Mouse (Mus musculus): Measurements from ENCODE around the gene Fam117b. TPM values are rescaled to one million over a fixed set of nuclear protein-coding genes. Genes with fewer than 3 reads are reported as not detected.

Gene Fam117b
- polyA plus RNA-seq (2015; fragmentation: Nextera tagmentation; extraction: Ambion mirVana) = 9.9 and 11.6 TPM in 2 replicates

GRCm38 (mm10) chr1:59912413-59913157 is at the start of gene Fam117b:
Gene Fam117b (plus strand): TSS chr1:59913006.

Other genes with a start within 250 kb of the Fam117b start
- gene Sumo1, start 242.2 kb upstream of the Fam117b start, polyA plus RNA-seq (2015; fragmentation: Nextera tagmentation; extraction: Ambion mirVana) = 686 and 799 TPM in 2 replicates
- gene Nop58, start 228.0 kb upstream of the Fam117b start, polyA plus RNA-seq (2015; fragmentation: Nextera tagmentation; extraction: Ambion mirVana) = 127 and 168 TPM in 2 replicates
- 6.9 and 8.9 TPM in 2 replicates for gene Bmpr2, start 149.6 kb upstream of the Fam117b start, polyA plus RNA-seq (2015; fragmentation: Nextera tagmentation; extraction: Ambion mirVana)
- 3.3 and 6.5 TPM in 2 replicates for gene Ica1l, start 130.2 kb downstream of the Fam117b start, polyA plus RNA-seq (2015; fragmentation: Nextera tagmentation; extraction: Ambion mirVana)
- 2.8 and 4.2 TPM in 2 replicates for gene Carf, start 185.2 kb downstream of the Fam117b start, polyA plus RNA-seq (2015; fragmentation: Nextera tagmentation; extraction: Ambion mirVana)
- 25.1 and 41.0 TPM in 2 replicates for gene Wdr12, start 185.6 kb downstream of the Fam117b start, polyA plus RNA-seq (2015; fragmentation: Nextera tagmentation; extraction: Ambion mirVana)